Mouse (Mus musculus) left cerebral cortex, adult 2 months (tissue): ENCODE data around the gene Susd6. TPM values are rescaled to one million over a fixed set of nuclear protein-coding genes. Genes with fewer than 3 reads are reported as not detected.
A peak's percentile ranks its signal among the peaks of the same experiment; 100 is the strongest.

Experiments used
- DNase-seq, 2 experiments: peaks; one replicate each; pipeline ENCODE4 v3.0.0; 2021 to 2022; ENCODE audit warnings: low spot score in 2 of 2, mixed read lengths in 1 of 2; ENCODE audit errors: extremely low spot score in 1 of 2
- H3K27ac ChIP-seq: fragments of 200-600 bp; 2 replicates; pipeline ENCODE4 v1.8.1; 2022
- H3K4me3 ChIP-seq: fragments of 200-600 bp; 2 replicates; pipeline ENCODE4 v1.8.1; 2022
- CTCF ChIP-seq: fragments of 200-600 bp; IDR thresholded peaks from 2 replicates; pipeline ENCODE4 v1.8.1; 2022; ENCODE audit warnings: antibody characterized with exemption, mild to moderate bottlenecking, moderate library complexity
- intact Hi-C: fragments of 180-260 bp; cut with DNase I; formaldehyde crosslinking; loops from one replicate; pipeline ENCODE4 v1.15.1; 2025
- long read RNA-seq, 2 experiments: library from polyadenylated mRNA; stranded (forward); transcript quantifications; one replicate each; pipeline ENCODE4 v2.0.0; 2021; ENCODE audit warnings: borderline mapping rate in 2 of 2
- total RNA-seq, 2 experiments: library from RNA; stranded (reverse); gene quantifications; 2 replicates each; pipeline ENCODE4 v1.2.3; 2021

Gene Susd6
- 10 to 100 TPM; 37.0 TPM for total RNA-seq
- long read RNA-seq, experiment 1, full-length matches to known transcripts, result 34 of 52 reads
- long read RNA-seq, experiment 1, partial matches to known transcripts, result 2 of 52 reads
- long read RNA-seq, experiment 1, other reads (novel, unspliced or antisense), result 16 of 52 reads
- long read RNA-seq, experiment 2, full-length matches to known transcripts, result 39 of 57 reads
- long read RNA-seq, experiment 2, partial matches to known transcripts, result 16 of 57 reads
- long read RNA-seq, experiment 2, other reads (novel, unspliced or antisense), result 2 of 57 reads

- intact Hi-C loops, result loop anchor here (2.0 to 5.0 kb wide), 2 partner anchors 37 to 87 kb away; no protein-coding TSS in a partner anchor
Observed at GRCm38 (mm10) chr12:80789849-80790694, at the start of gene Susd6. Gene Susd6, plus strand, starts transcription at chr12:80790510.

DNA sequence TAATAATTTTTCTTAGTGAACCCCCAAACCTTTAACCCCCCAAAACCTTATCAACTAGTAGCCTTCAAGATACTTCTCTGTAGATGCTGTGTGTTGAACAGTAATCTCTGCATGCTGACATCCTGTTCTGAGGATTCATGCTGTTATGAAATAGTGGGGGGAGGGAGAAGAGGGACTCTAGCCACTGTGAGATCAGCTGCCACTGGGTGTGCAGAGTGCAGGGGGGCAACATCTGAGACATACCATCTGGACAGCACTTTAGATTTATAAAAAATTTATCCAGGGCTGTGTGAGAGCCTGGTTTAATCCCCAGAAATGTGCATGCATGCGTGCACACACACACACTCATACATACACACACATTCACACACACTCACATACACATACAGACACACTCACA lies 45.7 kb upstream of the Susd6 start:
- TF ChIP-seq CTCF, result no peak
- Histone ChIP-seq H3K4me3 (no peak overlapping the region), H3K27ac (no peak overlapping the region)
- intact Hi-C loops, result no loop called here
- no peak for DNase-seq

More at GRCm38 (mm10) chr12:80789849-80790694, at the start of gene Susd6:
- TF ChIP-seq CTCF, result peak; percentile 47
- Histone ChIP-seq H3K4me3 (peak within 1 kb of the TSS; percentile 97), H3K27ac (peak within 1 kb of the TSS; percentile 99)
- peak; percentile 99 for DNase-seq

DNA sequence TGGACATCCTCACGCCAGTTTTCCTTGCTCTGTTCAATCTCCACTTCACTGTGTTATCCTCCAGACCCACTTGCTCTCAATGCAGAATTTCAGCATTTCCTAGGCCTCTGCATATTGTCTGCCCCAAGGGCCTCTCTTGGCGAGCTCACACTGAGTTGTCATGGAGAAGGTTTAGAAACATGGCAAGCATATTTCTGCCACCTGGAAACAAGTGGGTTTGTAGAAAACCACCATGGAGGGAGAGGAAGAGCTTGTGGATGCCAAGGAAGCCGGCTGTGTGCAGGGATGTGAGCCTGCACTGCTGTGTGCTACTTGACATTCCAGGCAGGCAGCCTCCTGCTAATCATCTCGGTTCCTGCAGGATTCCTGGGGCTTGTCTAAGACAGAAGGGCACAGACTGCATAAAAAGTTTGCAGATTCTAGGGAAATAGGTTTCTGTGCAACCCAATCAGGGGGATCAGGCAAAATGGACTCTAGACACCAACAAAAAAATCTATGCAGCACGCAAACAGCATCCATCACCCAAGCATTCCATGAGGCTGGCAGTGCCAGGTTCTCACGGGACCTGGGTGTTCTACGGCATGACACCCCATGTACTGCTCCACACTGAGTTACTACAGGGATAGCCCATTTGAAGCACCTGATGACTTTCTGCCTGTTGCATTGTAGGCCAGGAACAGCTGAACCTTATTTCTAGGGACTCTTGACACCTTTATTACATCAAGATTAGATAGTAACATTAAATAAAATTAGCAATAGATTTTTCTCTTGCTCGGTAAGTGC lies 44.1 kb upstream of the Susd6 start:
- DNase-seq, result no peak
- Histone ChIP-seq H3K27ac (peak overlapping the region; percentile 17; the same call in 1 of the 2 replicates), H3K4me3 (no peak overlapping the region)
- intact Hi-C loops, result no loop called here
- TF ChIP-seq CTCF, result no peak

DNA sequence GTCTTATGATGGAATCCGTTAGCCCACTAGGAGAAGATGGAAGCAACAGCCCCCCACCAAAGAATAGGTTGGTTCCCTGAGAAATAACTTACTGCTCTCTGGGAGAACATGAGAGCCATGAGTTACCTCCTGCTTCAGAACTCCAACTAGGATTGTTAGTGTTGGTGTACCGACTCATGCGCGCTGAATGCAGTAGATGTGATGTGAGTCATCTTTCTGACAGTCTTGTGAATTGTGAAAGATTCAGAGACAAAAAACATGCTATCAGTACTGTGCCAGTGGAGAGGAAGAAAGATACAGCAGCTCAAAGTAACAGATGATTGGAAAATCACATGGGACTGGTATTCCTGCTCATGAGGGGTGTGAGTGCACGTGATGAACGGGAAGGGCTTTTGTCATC lies 38.8 kb upstream of the Susd6 start:
- DNase-seq, result no peak
- intact Hi-C loops, result no loop called here
- Histone ChIP-seq H3K27ac (no peak overlapping the region), H3K4me3 (no peak overlapping the region)
- no peak for TF ChIP-seq CTCF

GRCm38 (mm10) chr12:80757751-80758558 lies 32.4 kb upstream of the Susd6 start:
- no peak for TF ChIP-seq CTCF
- Histone ChIP-seq H3K4me3 (peak overlapping the region; percentile 75), H3K27ac (no peak overlapping the region)
- DNase-seq, result no peak
- intact Hi-C loops, result no loop called here

GRCm38 (mm10) chr12:80758559-80759386 lies 31.5 kb upstream of the Susd6 start:
- intact Hi-C loops, result no loop called here
- no peak for DNase-seq
- no peak for TF ChIP-seq CTCF
- H3K4me3 ChIP-seq, result peak overlapping the region; percentile 75
- peak overlapping the region; percentile 94 for H3K27ac ChIP-seq

GRCm38 (mm10) chr12:80759387-80759712 lies 31.0 kb upstream of the Susd6 start:
- intact Hi-C loops, result no loop called here
- Histone ChIP-seq H3K4me3 (peak overlapping the region; percentile 75), H3K27ac (peak overlapping the region; percentile 94)
- no peak for TF ChIP-seq CTCF
- DNase-seq, result no peak

DNA sequence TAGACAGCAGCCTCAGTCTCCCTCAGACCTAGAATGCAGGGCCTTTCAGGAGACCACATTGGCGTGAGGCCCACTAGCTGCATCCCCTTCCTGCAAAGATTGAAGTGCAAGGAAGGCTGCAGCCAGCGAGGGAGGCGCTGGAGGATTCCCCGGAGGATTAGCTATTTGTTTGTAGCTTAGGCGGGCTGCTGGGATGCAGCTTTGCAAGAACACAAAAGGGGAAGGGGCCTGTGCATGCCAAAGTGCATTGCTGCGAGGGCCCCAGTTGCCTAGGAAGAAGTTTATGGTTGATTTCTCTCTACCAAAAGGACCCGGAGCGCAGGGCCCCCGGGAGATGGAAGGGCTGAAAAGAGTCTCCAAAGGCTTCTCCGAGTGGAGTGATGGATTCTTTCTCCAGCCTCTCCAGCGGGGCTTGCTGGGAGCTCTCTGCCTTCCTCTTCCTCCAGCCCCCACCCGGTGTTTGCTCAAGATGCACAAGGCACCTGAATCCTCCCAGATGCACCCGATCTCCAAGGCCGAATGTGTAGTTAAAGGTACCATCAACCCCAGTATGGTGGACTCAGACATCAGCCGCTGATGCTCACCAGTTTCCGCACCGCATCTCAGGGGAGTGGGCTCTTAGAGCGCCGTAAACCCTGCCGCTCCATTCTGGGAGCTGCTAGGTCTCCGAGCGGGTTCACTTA lies 30.5 kb upstream of the Susd6 start:
- Histone ChIP-seq H3K27ac (peak overlapping the region; percentile 94), H3K4me3 (peak overlapping the region; percentile 75)
- peak; percentile 33 to 53 for DNase-seq
- no peak for TF ChIP-seq CTCF
- intact Hi-C loops, result loop anchor here (1.0 kb wide), 2 partner anchors 26 to 30 kb away; no protein-coding TSS in a partner anchor

DNA sequence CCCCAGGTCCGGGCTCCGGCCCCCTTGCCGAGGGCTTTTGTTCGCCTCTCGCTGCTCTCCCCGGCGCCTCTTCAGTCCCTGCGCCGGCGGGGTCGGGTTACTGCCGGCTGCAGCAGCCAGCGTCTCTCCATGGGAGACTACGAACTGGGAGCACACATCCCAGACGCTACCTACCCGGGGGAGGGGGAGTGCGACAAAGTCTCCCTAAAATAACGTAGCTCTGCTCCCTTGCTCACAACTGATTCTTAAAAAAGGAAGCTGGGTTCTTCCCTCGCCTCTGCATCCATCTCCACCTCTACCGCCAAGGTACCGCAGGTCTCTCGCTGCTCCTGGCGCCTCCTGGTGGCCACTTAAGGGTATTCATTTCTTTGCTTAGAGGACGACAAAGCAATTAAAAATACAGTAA lies 29.9 kb upstream of the Susd6 start, which contains the start of gene Ccdc177:
Gene Ccdc177, minus strand, starts transcription at position 292 of the 406 bp plus-strand sequence.
- H3K27ac ChIP-seq, result peak within 1 kb of the TSS; percentile 94
- intact Hi-C loops, result loop anchor here (1.0 kb wide), 2 partner anchors 26 to 30 kb away; no protein-coding TSS in a partner anchor
- peak within 1 kb of the TSS; percentile 75 for H3K4me3 ChIP-seq
- peak; percentile 85 to 87 for DNase-seq
- peak; percentile 92 for TF ChIP-seq CTCF

DNA sequence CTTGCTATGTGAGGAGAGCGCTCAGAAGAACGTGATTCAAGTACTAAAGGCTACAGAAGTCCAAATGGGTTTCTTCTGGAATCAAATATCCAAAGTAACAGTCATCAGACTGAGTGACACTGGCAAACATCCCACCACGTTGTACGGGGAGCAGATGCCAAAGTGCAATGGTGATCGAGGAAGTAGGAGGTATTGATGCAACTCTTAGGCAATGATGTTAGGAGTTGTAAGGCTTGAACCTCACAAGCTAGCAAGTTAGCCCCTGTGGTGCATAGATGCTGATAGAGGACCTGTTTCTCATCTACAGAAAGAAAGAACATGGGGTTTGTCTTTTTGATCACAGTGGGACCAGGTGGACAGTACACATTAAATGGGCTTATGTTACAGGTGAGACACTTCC lies 27.3 kb upstream of the Susd6 start:
- no peak overlapping the region for H3K4me3 ChIP-seq
- intact Hi-C loops, result no loop called here
- DNase-seq, result no peak

More for the DNA sequence above, 27.3 kb upstream of the Susd6 start:
- no peak for TF ChIP-seq CTCF
- H3K27ac ChIP-seq, result no peak overlapping the region
